Mouse (Mus musculus): ENCODE data around the gene C1galt1. TPM values are rescaled to one million over a fixed set of nuclear protein-coding genes. Genes with fewer than 3 reads are reported as not detected.

C1galt1 gene
- polyA plus RNA-seq, 2 experiments, result 5.6 to 10.4 TPM

DNA sequence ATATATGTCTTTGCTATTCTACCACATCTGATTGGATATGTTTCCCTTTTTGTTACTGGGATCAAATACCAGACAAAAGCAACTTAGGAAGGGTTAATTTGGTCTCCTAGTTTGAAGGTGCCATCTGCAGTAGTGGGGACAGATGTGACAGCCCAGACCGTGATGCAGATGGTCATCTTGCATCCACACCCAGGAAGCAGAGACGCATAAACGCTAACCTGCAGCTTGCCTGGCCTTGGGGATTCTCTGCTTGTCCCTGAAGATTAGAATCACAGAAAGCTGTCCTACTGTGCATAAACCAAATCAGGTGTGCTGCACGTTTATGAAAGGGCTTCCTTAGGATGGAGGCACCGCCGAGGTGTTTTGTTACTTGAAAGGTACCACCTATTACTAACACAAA, 22.0 kb upstream of the C1galt1 start:
- H3K27ac ChIP-seq (replicated peaks; ENCODE audit: low read depth, low read length), result no peak overlapping the region
- DNase-seq (ENCODE audit: low spot score), result no peak
- no peak overlapping the region for H3K9ac ChIP-seq (ENCODE audit: low read depth, low read length, severe bottlenecking)
- no peak for ATAC-seq (ENCODE audit: low FRiP score, low read depth)
- H3K4me2 ChIP-seq (replicated peaks; ENCODE audit: low read depth, low read length, severe bottlenecking), result no peak overlapping the region
- H3K4me1 ChIP-seq (ENCODE audit: control insufficient read depth, insufficient read depth, low read length), result no peaks in the 10 kb centered on the region
- H3K4me3 ChIP-seq (replicated peaks; ENCODE audit: low read length), result no peak overlapping the region
- no peaks in the 10 kb centered on the region for H3K9me3 ChIP-seq (ENCODE audit: control insufficient read depth, low read length)
- WGBS, result 62% methylated on average over 6 of the region's 6 CpGs
- no peak for TF ChIP-seq POLR2A (IDR thresholded peaks at IDR 0.05; ENCODE audit: borderline replicate concordance, extremely low read depth, insufficient read depth, insufficient read length)
- no peaks in the 10 kb centered on the region for H3K36me3 ChIP-seq (ENCODE audit: control insufficient read depth, insufficient read depth, low read length)
- no peaks in the 10 kb centered on the region for H3K27me3 ChIP-seq (ENCODE audit: control insufficient read depth, insufficient read depth, low read length)

DNA sequence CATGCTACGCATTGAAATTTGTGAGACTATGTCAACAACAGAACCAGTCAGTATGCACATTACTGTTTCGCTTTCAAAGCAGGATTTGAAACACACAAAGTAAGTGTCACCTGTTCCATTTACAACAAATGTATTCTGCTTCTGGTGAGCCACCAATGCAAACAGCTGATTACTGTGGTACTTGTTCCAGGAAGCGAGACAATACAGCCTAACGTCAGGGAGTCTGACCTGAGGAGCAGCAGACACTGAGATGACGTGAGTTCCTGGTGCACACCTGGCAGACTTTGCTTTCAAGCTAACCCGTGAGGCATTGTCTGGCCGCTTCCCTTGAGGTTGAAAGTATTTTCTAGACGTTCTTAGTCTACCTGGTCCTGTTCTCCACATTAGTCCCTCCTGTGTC, 13.8 kb upstream of the C1galt1 start:
- no peaks in the 10 kb centered on the region for H3K9me3 ChIP-seq (ENCODE audit: control insufficient read depth, low read length)
- no peak for TF ChIP-seq POLR2A (IDR thresholded peaks at IDR 0.05; ENCODE audit: borderline replicate concordance, extremely low read depth, insufficient read depth, insufficient read length)
- ATAC-seq (ENCODE audit: low FRiP score, low read depth) (no peak), DNase-seq (ENCODE audit: low spot score) (no peak)
- H3K36me3 ChIP-seq (ENCODE audit: control insufficient read depth, insufficient read depth, low read length), result no peaks in the 10 kb centered on the region
- H3K4me3 ChIP-seq (replicated peaks; ENCODE audit: low read length), result no peak overlapping the region
- no peak overlapping the region for H3K4me2 ChIP-seq (replicated peaks; ENCODE audit: low read depth, low read length, severe bottlenecking)
- H3K4me1 ChIP-seq (ENCODE audit: control insufficient read depth, insufficient read depth, low read length), result no peaks in the 10 kb centered on the region
- no peaks in the 10 kb centered on the region for H3K27me3 ChIP-seq (ENCODE audit: control insufficient read depth, insufficient read depth, low read length)
- H3K27ac ChIP-seq (replicated peaks; ENCODE audit: low read depth, low read length), result no peak overlapping the region
- H3K9ac ChIP-seq (ENCODE audit: low read depth, low read length, severe bottlenecking), result no peak overlapping the region
- 70% methylated on average over 8 of the region's 8 CpGs for WGBS

DNA sequence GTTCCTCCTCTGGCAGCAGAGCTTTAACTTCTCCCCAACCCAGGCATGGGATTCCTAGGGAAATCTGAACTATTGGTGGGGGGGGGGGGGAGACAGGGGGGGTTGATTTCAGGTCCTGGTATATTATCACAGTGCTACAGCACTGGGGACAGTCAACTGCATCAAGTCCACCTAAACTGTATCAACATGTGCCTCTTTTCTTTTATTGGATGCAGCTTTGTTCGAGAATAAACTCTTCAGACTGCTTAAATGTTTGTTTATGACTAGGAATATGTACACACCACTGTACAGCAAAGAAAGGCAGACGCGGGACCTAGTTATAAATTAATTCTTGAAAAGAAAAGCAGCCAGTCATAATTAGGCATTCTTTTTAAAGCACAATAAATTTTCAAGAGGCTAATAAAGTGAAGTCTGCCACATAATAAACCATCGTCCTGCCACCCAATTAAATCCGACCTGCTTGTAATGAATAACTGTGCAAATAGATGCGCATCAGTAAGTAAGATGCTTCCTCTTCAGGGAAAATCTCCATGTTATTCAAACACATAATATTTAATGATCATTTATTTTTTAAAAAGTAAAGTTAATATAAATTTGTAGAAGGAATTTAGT, 12.0 kb upstream of the C1galt1 start:
- Histone ChIP-seq H3K4me1 (ENCODE audit: control insufficient read depth, insufficient read depth, low read length) (no peaks in the 10 kb centered on the region), H3K27me3 (ENCODE audit: control insufficient read depth, insufficient read depth, low read length) (no peaks in the 10 kb centered on the region), H3K9me3 (ENCODE audit: control insufficient read depth, low read length) (no peaks in the 10 kb centered on the region), H3K36me3 (ENCODE audit: control insufficient read depth, insufficient read depth, low read length) (no peaks in the 10 kb centered on the region), H3K27ac (replicated peaks; ENCODE audit: low read depth, low read length) (no peak overlapping the region), H3K4me2 (replicated peaks; ENCODE audit: low read depth, low read length, severe bottlenecking) (no peak overlapping the region), H3K4me3 (replicated peaks; ENCODE audit: low read length) (no peak overlapping the region), H3K9ac (ENCODE audit: low read depth, low read length, severe bottlenecking) (no peak overlapping the region)
- ATAC-seq (ENCODE audit: low FRiP score, low read depth) (no peak), DNase-seq (ENCODE audit: low spot score) (no peak)
- 28% methylated on average over 6 of the region's 6 CpGs for WGBS
- TF ChIP-seq POLR2A (IDR thresholded peaks at IDR 0.05; ENCODE audit: borderline replicate concordance, extremely low read depth, insufficient read depth, insufficient read length), result no peak

DNA sequence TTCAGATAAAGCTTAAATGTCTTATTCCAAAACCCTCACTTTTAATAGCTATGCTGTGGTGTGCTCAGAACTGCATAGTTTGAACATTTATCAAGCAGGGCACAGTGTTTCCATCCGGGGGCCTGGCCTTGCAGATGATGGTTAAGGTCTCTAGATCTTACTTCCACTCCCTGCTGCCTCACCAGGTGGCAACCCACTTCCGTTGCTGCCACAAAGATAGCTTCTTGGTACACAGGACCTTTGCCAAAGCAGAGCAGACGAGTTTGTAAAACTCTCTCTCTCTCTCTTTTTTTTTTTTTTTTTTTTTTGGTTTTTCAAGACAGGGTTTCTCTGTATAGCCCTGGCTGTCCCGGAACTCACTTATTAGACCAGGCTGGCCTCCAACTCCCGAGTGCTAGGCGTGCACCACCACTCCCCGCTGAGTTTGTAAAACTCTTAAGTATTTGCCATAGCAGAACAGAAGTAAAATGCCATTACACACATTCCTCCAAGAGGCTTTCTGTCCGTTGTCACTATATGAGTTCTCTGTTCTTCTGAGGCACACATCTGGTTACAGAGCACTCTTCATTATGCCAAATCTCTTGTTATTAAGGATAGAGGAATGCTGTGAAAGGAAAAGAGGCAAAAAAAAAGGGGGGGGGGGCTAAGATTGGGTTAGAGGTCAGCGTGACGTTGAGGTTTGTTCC, 773 bp upstream of the C1galt1 start:
- H3K27me3 ChIP-seq (ENCODE audit: control insufficient read depth, insufficient read depth, low read length), result no peaks in the 10 kb centered on the region
- ATAC-seq (ENCODE audit: low FRiP score, low read depth), result no peak
- 53% methylated on average over 10 of the region's 10 CpGs for WGBS
- peak overlapping the region; percentile 85 for H3K4me3 ChIP-seq (replicated peaks; ENCODE audit: low read length)
- peak overlapping the region; percentile 67; the same call in 1 of the 2 replicates for H3K27ac ChIP-seq (replicated peaks; ENCODE audit: low read depth, low read length)
- peaks cover 15% of the 10 kb centered on the region for H3K4me1 ChIP-seq (ENCODE audit: control insufficient read depth, insufficient read depth, low read length)
- H3K4me2 ChIP-seq (replicated peaks; ENCODE audit: low read depth, low read length, severe bottlenecking), result peak overlapping the region; percentile 49
- H3K9ac ChIP-seq (ENCODE audit: low read depth, low read length, severe bottlenecking), result 0 out of 2 replicates have a peak overlapping the region, but pooled peaks have one; percentile 26
- DNase-seq (ENCODE audit: low spot score), result no peak
- H3K36me3 ChIP-seq (ENCODE audit: control insufficient read depth, insufficient read depth, low read length), result no peaks in the 10 kb centered on the region
- no peaks in the 10 kb centered on the region for H3K9me3 ChIP-seq (ENCODE audit: control insufficient read depth, low read length)
- no peak for TF ChIP-seq POLR2A (IDR thresholded peaks at IDR 0.05; ENCODE audit: borderline replicate concordance, extremely low read depth, insufficient read depth, insufficient read length)

DNA sequence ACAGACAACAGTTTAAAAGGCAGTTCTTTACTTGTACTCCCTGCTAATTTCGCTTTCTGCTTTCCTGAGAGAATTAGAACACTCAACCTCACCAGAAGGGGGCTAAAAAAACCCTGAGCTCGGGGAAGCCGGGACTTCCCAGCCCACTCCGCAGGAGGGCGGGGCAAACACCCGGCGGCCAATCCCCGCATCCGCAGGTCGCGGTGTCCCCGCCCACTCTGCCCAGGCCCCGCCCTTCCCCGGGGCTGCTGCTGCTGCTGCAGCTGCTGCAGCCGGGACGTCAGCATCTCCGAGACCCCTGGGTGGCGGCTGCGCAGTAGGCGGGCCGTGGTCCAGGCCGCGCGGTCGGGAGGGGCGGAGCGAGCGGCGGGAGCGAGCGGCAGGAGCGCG, 235 bp upstream of the C1galt1 start:
- no peaks in the 10 kb centered on the region for H3K36me3 ChIP-seq (ENCODE audit: control insufficient read depth, insufficient read depth, low read length)
- peak; percentile 95 for DNase-seq (ENCODE audit: low spot score)
- H3K27me3 ChIP-seq (ENCODE audit: control insufficient read depth, insufficient read depth, low read length), result no peaks in the 10 kb centered on the region
- H3K27ac ChIP-seq (replicated peaks; ENCODE audit: low read depth, low read length), result peak overlapping the region; percentile 93
- ATAC-seq (ENCODE audit: low FRiP score, low read depth), result peak; percentile 99
- H3K9ac ChIP-seq (ENCODE audit: low read depth, low read length, severe bottlenecking), result peak overlapping the region; percentile 95
- peaks cover 18% of the 10 kb centered on the region for H3K4me1 ChIP-seq (ENCODE audit: control insufficient read depth, insufficient read depth, low read length)
- under 1% methylated on average over 19 of the region's 33 CpGs for WGBS
- peak overlapping the region; percentile 49 for H3K4me2 ChIP-seq (replicated peaks; ENCODE audit: low read depth, low read length, severe bottlenecking)
- no peak for TF ChIP-seq POLR2A (IDR thresholded peaks at IDR 0.05; ENCODE audit: borderline replicate concordance, extremely low read depth, insufficient read depth, insufficient read length)
- H3K9me3 ChIP-seq (ENCODE audit: control insufficient read depth, low read length), result no peaks in the 10 kb centered on the region
- H3K4me3 ChIP-seq (replicated peaks; ENCODE audit: low read length), result peak overlapping the region; percentile 85
